Mouse (Mus musculus): ENCODE data around the gene Ankrd13a.

DNA sequence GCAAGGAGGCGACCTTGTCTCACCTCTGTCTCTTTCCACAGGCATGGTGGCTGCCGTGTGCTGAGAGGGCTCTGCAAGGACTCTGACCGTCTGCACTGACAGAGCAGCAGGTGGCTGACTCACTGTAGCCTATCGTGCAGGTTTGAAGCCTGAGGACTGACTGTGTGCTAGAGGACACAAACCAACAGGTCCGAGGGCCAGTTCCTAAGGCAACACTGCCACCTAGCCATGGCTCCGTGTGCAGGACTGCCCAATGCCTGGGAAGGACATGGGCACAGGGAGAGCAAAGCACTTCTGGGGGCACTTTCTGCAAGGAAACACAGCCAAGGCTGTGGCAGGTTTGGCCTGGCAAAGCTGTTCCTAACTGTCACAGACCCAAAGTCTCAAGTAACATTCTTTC, 43.0 kb upstream of the Ankrd13a start:
- no peak for TF ChIP-seq CTCF (IDR thresholded peaks at IDR 0.05; ENCODE audit: insufficient read depth, low read depth, low read length)
- no peak for TF ChIP-seq POLR2A (IDR thresholded peaks at IDR 0.05; ENCODE audit: insufficient read depth, low read depth, low read length)

All from olfactory bulb, adult 2 months (tissue).